Comparison of ENCODE assay signal across 8 mouse cellular contexts in genomic region chr11:58954420-58955142, GRCm38 (mm10). TPM values are rescaled to one million over a fixed set of nuclear protein-coding genes. Genes with fewer than 3 reads are reported as not detected.
DNase-seq lines count a peak whose midpoint lies in the region; ATAC-seq lines count a peak whose summit lies in the region.

Gene Hist3h2a, plus strand, starts transcription at chr11:58954685.
Gene Trim17, plus strand, starts transcription at chr11:58954685.

- ATAC-seq in inflammation-experienced regulatory T-cells, adult 6 months = peak; percentile 95
- ATAC-seq in megakaryocyte-erythroid progenitor cell, adult 5-6 weeks (replicated peaks; ENCODE audit: low FRiP score, low TSS enrichment, poor library complexity, severe bottlenecking) = peak; percentile 85

- peak; percentile 89 to 95 for DNase-seq in adrenal gland, adult (ENCODE audit: inconsistent age in 2 of 2, low spot score in 1 of 2)
- peak; percentile 99 for DNase-seq in embryo, embryonic 10.5 days (ENCODE audit: low spot score)
- peak; percentile 86 for DNase-seq in gastrocnemius, postnatal 14 days
- peak; percentile 92 to 97 for DNase-seq in left cerebral cortex, postnatal 10 days (ENCODE audit: extremely low spot score in 1 of 2, low spot score in 2 of 2)
- DNase-seq in right cerebral cortex, postnatal 25 days = peak; percentile 86
- peak; percentile 82 to 83 for DNase-seq in urinary bladder, postnatal 4 days (ENCODE audit: low spot score in 2 of 2)

- intact Hi-C loops in gastrocnemius, postnatal 14 days (cut with DNase I; ENCODE audit: low total_unique reads) = no loop called here
- intact Hi-C loops in left cerebral cortex, postnatal 10 days (cut with DNase I) = no loop called here

RNA-seq across cellular contexts. Expression of gene Hist3h2a, which starts in this region (rescaled TPM):
- 10 to 100 TPM; 15.1 to 16.8 TPM for total RNA-seq in gastrocnemius, postnatal 14 days (2021)
- 1 to 10 TPM; 3.1 to 5.0 (median 4.2) TPM for polyA plus RNA-seq in inflammation-experienced regulatory T-cells, adult 6 months (2017; shearing (Covaris generic))
- total RNA-seq in left cerebral cortex, postnatal 10 days (2021) = 10 to 100 TPM; 66.5 to 67.4 TPM
- total RNA-seq in megakaryocyte-erythroid progenitor cell, adult 5-6 weeks (2014; fragmentation: Nextera tagmentation) = 29.7 and 39.9 TPM in 2 replicates
- total RNA-seq in megakaryocyte-erythroid progenitor cell, adult 5-6 weeks (2017) = 238 and 296 TPM in 2 replicates

RNA-seq across cellular contexts. Expression of gene Trim17, which starts in this region (rescaled TPM):
- under 1 TPM in 1 of 2 experiments, not detected in 1; 0.29 TPM for total RNA-seq in gastrocnemius, postnatal 14 days (2021)
- under 1 TPM in 2 of 3 experiments, not detected in 1; 0.14 to 0.40 TPM for polyA plus RNA-seq in inflammation-experienced regulatory T-cells, adult 6 months (2017; shearing (Covaris generic))
- 1 to 10 TPM; 2.8 to 3.7 TPM for total RNA-seq in left cerebral cortex, postnatal 10 days (2021)
- not detected in 2 replicates for total RNA-seq in megakaryocyte-erythroid progenitor cell, adult 5-6 weeks (2014; fragmentation: Nextera tagmentation)
- total RNA-seq in megakaryocyte-erythroid progenitor cell, adult 5-6 weeks (2017) = not detected in 2 replicates

Comparison
In these comparisons a context has a peak if more than half of its experiments do, and no peak if none do; other contexts are left out.
1. Peak in every context shown above with its lines: DNase-seq and ATAC-seq.